Mouse (Mus musculus): Measurements from ENCODE around the gene Pitpnb.
A peak's percentile ranks its signal among the peaks of the same experiment; 100 is the strongest.

The Pitpnb gene

DNA sequence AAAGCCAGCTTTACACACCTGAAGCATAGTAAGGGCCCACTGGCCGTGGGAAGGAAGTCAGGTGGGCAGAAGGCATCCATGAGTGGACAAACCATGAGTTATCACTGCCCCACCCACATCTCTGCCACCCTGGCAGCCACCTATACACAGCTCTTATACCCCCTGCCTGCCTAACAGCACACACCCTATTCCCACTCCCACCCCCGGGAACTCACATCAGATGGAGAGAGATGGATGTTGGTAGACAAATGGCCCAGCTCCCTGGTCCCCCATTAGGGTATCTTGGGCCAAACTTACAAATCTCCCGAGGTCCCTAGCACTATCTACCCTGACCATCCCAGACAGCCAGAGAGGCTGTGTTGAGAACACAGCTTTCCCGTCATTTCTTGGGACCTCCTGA, 68.7 kb downstream of the Pitpnb start:
- no peak for DNase-seq

DNA sequence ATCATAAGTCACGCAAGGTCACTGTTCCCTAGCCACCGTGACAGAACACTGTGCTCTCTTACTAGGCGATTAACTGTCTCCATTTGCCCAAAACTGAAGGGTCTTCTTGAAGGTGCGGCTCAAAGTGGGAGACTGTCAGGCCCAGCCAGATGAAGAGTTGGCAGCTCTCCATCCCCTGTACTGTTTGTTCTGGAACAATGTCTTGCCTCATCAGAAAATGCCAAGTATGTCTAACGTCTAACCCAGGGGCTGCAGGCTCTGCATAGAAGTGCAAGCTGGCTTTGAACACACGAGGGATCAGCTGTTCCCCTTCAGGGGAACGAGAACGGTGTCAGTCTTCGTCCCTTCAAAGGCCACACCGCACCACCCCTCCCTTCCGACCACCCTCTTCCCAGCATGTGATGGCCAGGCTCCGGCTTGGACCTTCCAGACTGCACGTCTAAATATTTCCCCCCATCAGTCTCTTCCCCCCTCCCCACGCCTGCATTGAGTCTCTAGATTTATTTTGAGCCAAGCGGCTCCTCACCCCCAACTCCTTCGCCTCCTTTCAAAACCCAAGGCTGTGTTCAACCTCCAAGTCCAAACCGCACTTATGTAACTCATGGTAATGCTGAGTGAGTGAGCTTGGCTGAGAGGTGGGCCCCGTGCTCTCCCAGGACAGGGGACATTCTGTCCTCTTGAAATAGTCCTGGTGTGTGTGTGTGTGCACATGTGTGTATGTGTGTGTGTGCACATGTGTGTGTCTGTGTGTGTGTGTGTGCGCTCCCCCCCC, 71.5 kb downstream of the Pitpnb start:
- no peak for DNase-seq

DNA sequence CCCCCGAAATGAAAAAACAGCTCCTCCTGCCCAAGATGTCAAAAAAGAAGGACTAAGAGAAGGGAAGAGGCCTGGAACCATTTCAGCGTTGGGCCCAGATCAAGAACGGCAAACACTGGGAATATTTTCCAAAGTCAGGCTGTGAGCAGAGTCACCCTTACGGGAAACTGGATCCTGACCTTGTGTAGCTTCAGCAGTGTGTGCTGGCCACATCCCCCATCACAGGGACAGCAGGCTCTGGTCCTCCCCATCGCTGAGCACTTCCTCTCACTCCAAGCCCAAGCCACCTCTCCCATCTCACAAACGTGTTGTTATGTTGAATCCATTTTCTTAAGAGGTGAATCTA, 72.1 kb downstream of the Pitpnb start:
- DNase-seq, result no peak

DNA sequence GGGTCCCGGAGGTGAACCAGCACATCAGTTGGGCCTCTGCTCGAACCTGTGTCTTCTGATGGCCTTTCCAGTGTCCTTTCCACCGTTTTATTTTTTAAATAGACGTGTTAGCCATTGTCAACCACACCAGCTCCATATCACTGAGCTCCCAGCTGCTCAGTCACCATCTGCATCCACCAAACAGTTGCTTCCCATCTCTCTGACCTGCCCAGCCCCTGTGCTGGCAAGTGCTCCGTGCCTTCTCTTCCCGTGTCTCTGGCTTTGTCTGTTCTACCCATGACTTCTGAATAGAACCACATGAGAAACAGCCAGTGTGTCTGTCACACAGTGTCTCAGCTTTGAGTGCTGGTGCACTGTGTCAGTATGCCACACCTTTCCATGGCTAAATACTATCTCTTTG, 74.2 kb downstream of the Pitpnb start:
- no peak for DNase-seq

- DNase-seq, result no peak
Observed at GRCm38 (mm10) chr5:111408470-111409105, 78.0 kb downstream of the Pitpnb start.

- no peak for DNase-seq
Observed at GRCm38 (mm10) chr5:111409412-111410044, 79.0 kb downstream of the Pitpnb start.

DNA sequence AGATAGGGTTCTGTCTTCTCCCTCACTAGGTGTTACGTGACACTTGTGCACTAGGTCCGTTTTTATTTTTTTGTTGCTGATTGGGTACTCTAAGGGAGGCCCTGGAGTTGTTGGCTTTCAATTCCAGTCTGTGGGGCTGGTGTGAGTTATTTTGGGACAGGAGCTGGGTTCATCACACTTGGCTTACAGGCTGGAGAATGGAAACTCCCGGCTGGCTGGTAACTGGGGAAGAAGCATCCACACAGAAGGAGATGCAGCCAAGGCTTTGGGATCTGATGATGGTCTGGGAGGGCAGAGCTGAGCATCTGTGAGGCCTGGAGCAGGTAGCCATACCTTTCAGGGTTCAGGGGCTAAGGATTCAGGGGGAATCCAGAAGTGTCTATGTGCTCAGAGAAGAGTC, 80.1 kb downstream of the Pitpnb start:
- DNase-seq, result no peak

- DNase-seq, result peak; percentile 40
Observed at GRCm38 (mm10) chr5:111414192-111414591, 83.6 kb downstream of the Pitpnb start.

GRCm38 (mm10) chr5:111414770-111415249, 84.2 kb downstream of the Pitpnb start:
- no peak for DNase-seq

DNA sequence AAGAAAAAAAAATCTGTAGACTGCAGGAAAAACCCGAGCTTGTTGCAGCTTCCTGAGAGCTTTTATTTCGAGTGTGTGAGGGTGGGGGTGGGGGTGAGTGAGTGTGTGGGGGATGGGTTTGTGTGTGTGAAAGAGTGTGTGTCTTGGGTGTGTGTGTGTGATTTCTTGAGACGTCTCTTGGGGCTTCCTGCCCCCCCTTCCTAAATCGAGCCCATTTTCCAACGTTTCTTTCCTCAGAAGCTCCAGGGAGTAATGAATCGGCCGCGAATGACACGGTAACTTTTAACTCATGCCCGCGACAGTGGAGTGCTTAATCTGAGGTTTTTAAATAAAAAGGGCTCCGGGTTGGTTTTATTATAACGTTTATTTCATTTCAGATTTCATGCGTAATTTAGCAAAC, 85.0 kb downstream of the Pitpnb start:
- no peak for DNase-seq

- DNase-seq, result no peak
Observed at GRCm38 (mm10) chr5:111416048-111416447, 85.5 kb downstream of the Pitpnb start.

DNA sequence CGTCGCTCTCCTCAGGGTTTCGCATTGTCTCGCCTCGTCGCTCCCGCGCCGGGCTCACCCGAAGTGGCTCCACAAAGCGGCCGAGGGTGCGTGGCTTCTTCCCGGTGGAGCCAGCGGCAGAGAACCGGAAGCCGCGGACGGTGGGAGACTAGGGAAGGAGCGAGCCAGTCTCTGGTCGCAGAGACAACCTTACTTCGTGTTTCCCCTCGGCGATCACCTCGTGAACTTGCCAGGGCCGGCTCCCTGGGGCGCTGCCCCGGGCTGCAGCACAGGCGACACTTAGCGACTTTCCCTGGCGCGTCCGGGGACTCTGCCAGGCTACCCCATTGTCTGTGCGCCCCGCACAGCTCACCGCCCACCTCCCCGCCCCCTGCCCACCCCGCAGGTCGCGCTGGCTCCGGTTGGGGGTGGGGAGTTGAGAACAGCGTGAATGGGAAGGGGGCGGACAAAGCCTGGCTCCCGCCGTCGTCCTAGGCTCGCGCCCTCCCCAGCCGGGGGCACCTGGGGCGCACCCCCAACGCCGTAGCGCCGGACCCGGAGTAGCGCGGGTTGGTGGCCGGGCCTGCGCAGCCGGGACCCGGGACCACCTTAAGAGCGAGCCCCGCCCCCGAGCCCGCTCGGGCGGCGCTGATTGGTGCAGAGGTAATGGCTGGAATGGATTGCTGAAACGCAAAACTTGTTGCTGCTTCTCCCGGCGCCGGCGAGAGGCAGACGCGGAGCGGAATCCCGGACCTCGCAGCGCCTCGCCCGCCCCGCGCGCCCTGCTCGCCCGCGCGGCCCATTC, 86.2 kb downstream of the Pitpnb start, which contains the start of gene Mn1:
Gene Mn1 (plus strand): TSS at position 772 of the 784 bp plus-strand sequence.
- DNase-seq, result peak; percentile 78

GRCm38 (mm10) chr5:111417378-111418131, 87.0 kb downstream of the Pitpnb start:
- no peak for DNase-seq

GRCm38 (mm10) chr5:111418202-111419120, 87.9 kb downstream of the Pitpnb start:
- DNase-seq, result no peak

- DNase-seq, result no peak
Observed at GRCm38 (mm10) chr5:111419121-111419881, 88.7 kb downstream of the Pitpnb start.

DNA sequence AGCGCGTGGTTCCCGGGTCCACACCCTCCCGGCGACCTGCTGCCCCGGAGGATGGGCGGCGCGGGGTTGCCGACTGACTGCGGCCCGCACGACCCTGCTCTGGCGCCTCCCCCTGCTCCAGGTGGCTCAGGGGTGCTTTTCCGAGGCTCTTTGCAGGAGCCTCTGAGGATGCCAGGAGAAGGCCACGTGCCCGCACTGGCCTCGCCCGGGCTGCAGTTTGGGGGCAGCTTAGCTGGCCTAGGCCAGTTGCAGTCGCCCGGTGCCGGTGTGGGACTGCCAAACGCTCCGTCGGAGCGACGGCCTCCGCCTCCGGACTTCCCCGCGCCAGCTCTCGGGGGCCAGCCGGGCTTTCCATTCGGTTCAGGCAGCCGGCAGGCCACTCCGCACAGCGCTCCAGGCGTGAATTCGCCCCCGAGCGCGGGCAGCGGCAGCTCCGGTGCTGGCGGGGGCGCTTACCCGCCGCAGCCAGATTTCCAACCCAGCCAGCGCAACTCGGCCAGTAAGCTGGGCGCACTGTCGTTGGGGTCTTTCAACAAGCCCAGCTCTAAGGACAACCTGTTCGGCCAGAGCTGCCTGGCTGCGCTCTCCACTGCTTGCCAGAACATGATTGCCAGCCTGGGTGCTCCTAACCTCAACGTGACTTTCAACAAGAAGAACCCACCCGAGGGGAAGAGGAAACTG, 89.6 kb downstream of the Pitpnb start:
- no peak for DNase-seq

DNA sequence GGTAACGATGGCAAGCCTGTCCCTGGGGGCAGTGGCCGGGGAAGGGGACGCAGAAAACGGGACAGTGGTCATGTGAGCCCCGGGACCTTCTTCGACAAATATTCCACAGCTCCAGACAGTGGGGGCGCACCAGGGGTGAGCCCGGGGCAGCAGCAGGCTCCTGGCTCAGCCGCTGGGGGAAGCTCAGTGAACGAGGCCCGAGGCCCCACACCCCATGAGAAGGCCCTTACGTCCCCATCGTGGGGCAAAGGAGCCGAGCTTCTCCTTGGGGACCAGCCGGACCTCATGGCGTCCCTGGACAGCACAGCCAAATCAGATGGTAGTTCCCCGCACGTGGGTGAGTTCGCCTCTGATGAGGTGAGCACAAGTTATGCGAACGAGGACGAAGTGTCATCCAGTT, 90.3 kb downstream of the Pitpnb start:
- DNase-seq, result no peak

GRCm38 (mm10) chr5:111421424-111421823, 90.9 kb downstream of the Pitpnb start:
- DNase-seq, result no peak

DNA sequence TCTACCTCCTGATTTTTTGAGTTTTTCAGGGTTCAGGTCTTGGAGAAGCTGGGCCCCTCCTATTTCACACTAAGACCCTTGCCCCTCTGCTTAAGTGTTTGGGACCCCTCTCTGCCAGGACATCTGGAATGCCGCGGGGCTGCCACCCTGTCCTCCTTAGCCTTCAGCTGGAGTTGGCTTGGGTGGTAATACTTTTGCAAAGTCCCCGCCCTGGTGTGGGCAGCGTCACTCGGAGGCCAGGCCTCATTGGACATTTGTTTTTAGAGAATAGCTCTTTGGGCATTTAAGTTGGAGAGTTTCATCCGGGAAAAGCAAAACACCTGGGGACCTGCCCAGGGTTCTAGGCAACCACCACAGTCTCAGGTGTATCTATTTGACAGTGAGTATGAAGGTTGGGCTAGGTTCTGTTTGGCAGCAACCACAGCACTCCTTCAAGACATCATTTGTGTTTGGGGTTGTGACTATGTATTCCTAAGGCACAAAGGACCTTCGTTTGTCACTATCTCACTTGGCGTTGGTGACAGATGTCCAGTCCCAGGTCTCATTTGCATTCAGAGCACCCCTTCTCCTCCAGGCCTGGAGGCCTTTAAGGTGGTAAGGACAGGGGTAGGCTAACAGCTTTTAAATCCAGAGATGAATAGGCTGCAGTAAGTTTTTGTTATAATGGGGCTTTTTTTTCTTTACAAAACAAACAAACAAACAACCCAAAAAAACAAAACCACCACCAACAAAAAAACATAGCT, 91.7 kb downstream of the Pitpnb start:
- DNase-seq, result no peak
